Mouse (Mus musculus) embryo, embryonic 11 days (tissue): ENCODE measurements around the gene Ipo4.

Source experiments
- DNase-seq: peaks from one replicate; pipeline ENCODE4 v3.0.0-alpha.2; 2015

The Ipo4 gene

GRCm38 (mm10) chr14:55628077-55628827 is 7.5 kb downstream of the Ipo4 start:
- no peak for DNase-seq

GRCm38 (mm10) chr14:55618486-55619195 is 17.1 kb downstream of the Ipo4 start:
- no peak for DNase-seq

GRCm38 (mm10) chr14:55617822-55618221 is 17.9 kb downstream of the Ipo4 start, which contains the start of gene Rec8:
Gene Rec8 (plus strand): TSS chr14:55618037.
- DNase-seq = peak; percentile 79

- DNase-seq = no peak
Observed at GRCm38 (mm10) chr14:55616844-55617243, 18.9 kb downstream of the Ipo4 start.

- DNase-seq = no peak
Observed at GRCm38 (mm10) chr14:55615876-55616275, 19.9 kb downstream of the Ipo4 start.

GRCm38 (mm10) chr14:55614565-55615178 is 21.1 kb downstream of the Ipo4 start:
- no peak for DNase-seq

GRCm38 (mm10) chr14:55613346-55613745 is 22.4 kb downstream of the Ipo4 start:
- no peak for DNase-seq

GRCm38 (mm10) chr14:55608339-55608738 is 27.4 kb downstream of the Ipo4 start:
- DNase-seq = no peak

GRCm38 (mm10) chr14:55605743-55606459 is 29.9 kb downstream of the Ipo4 start:
- DNase-seq = no peak

- DNase-seq = no peak
Observed at GRCm38 (mm10) chr14:55604823-55605222, 30.9 kb downstream of the Ipo4 start.

GRCm38 (mm10) chr14:55603633-55604576 is 31.9 kb downstream of the Ipo4 start:
- DNase-seq = peak; percentile 87

GRCm38 (mm10) chr14:55603271-55603632 is 32.5 kb downstream of the Ipo4 start, which contains the start of gene Irf9:
Gene Irf9 (plus strand): TSS chr14:55603571.
- no peak for DNase-seq

- DNase-seq = no peak
Observed at GRCm38 (mm10) chr14:55598521-55599390, 37.0 kb downstream of the Ipo4 start.

- DNase-seq = no peak
Observed at GRCm38 (mm10) chr14:55596036-55596690, 39.6 kb downstream of the Ipo4 start.

- DNase-seq = no peak
Observed at GRCm38 (mm10) chr14:55592226-55592625, 43.5 kb downstream of the Ipo4 start.

- DNase-seq = peak; percentile 94
Observed at GRCm38 (mm10) chr14:55591331-55591891, 44.3 kb downstream of the Ipo4 start, which contains the start of gene Rnf31. Gene Rnf31 (plus strand): TSS chr14:55591708.

- DNase-seq = peak; percentile 97
Observed at GRCm38 (mm10) chr14:55590748-55591330, 44.9 kb downstream of the Ipo4 start, which contains the start of gene Psme2. Gene Psme2 (minus strand): TSS chr14:55591113.

GRCm38 (mm10) chr14:55589771-55590448 is 45.8 kb downstream of the Ipo4 start:
- DNase-seq = no peak

GRCm38 (mm10) chr14:55589271-55589670 is 46.5 kb downstream of the Ipo4 start:
- DNase-seq = no peak
